Comparison of ENCODE assay signal across 8 mouse cellular contexts in genomic region chr4:45532375-45532774, GRCm38 (mm10). TPM values are rescaled to one million over a fixed set of nuclear protein-coding genes. Genes with fewer than 3 reads are reported as not detected.
DNase-seq lines count a peak whose midpoint lies in the region; ATAC-seq and TF ChIP-seq lines count a peak whose summit lies in the region.

Shb (minus strand) TSS chr4:45532470.

- 7% methylated on average over 7 of the region's 7 CpGs for WGBS in embryonic facial prominence, embryonic 12.5 days
- 16% methylated on average over 7 of the region's 7 CpGs for WGBS in heart, embryonic 13.5 days
- 5% methylated on average over 7 of the region's 7 CpGs for WGBS in kidney, embryonic 16.5 days
- 3% methylated on average over 7 of the region's 7 CpGs for WGBS in lung, embryonic 15.5 days

- H3K4me2 ChIP-seq in embryonic facial prominence, embryonic 12.5 days (replicated peaks) = peak within 1 kb of the TSS; percentile 93
- H3K4me2 ChIP-seq in heart, embryonic 13.5 days = peak within 1 kb of the TSS; percentile 84
- H3K4me2 ChIP-seq in kidney, embryonic 16.5 days (replicated peaks; ENCODE audit: low read depth, low read length) = peak within 1 kb of the TSS; percentile 94
- H3K4me2 ChIP-seq in lung, embryonic 15.5 days = peak within 1 kb of the TSS; percentile 98

- H3K4me1 ChIP-seq in ES-E14 (ENCODE audit: control insufficient read depth in 2 of 2, insufficient read depth in 2 of 2, low read length in 2 of 2, poor library complexity in 1 of 2) = peaks cover 4 to 5% of the 10 kb centered on the region in 2 experiments; a peak in 3 of 4 replicates
- peaks cover 47% of the 10 kb centered on the region for H3K4me1 ChIP-seq in embryonic facial prominence, embryonic 12.5 days
- H3K4me1 ChIP-seq in heart, embryonic 13.5 days = peaks cover 38% of the 10 kb centered on the region
- peaks cover 45% of the 10 kb centered on the region for H3K4me1 ChIP-seq in kidney, embryonic 16.5 days (ENCODE audit: insufficient read depth, low read length)
- peaks cover 30% of the 10 kb centered on the region for H3K4me1 ChIP-seq in lung, embryonic 15.5 days

- no peak for ATAC-seq in embryonic facial prominence, embryonic 12.5 days (ENCODE audit: insufficient number of reproducible peaks, insufficient read depth, low FRiP score, low TSS enrichment)
- ATAC-seq in heart, embryonic 13.5 days (ENCODE audit: extremely low read depth, insufficient number of reproducible peaks, low FRiP score, low TSS enrichment) = no peak
- 0 out of 2 replicates have a peak, but pooled peaks have one; percentile 26 for ATAC-seq in kidney, embryonic 16.5 days (ENCODE audit: low FRiP score, low TSS enrichment)
- ATAC-seq in lung, embryonic 15.5 days (ENCODE audit: borderline replicate concordance, extremely low read depth, low FRiP score, low TSS enrichment) = no peak
- no peak for ATAC-seq in cerebellum, adult (ENCODE audit: insufficient number of reproducible peaks, low FRiP score, low TSS enrichment)

- no peak within 1 kb of the TSS for H3K9ac ChIP-seq in ES-E14 (ENCODE audit: insufficient read depth, low read depth, low read length, poor library complexity, severe bottlenecking)
- H3K9ac ChIP-seq in embryonic facial prominence, embryonic 12.5 days = no peak within 1 kb of the TSS
- H3K9ac ChIP-seq in heart, embryonic 13.5 days = peak within 1 kb of the TSS; percentile 52
- H3K9ac ChIP-seq in kidney, embryonic 16.5 days (replicated peaks; ENCODE audit: low read length) = peak within 1 kb of the TSS; percentile 42; the same call in 1 of the 2 replicates
- H3K9ac ChIP-seq in lung, embryonic 15.5 days = peak within 1 kb of the TSS; percentile 13; the same call in 1 of the 2 replicates

- DNase-seq in 416B (ENCODE audit: low read depth) (peak; percentile 93), ES-E14 (ENCODE audit: low read depth, low spot score) (no peak)
- DNase-seq in skeletal muscle tissue, adult 2 months (ENCODE audit: low read depth, low spot score) = peak; percentile 85

- no peak within 1 kb of the TSS for H3K27ac ChIP-seq in ES-E14 (ENCODE audit: insufficient read depth, low read depth, low read length, poor library complexity, severe bottlenecking)
- H3K27ac ChIP-seq in embryonic facial prominence, embryonic 12.5 days = peak within 1 kb of the TSS; percentile 94
- peak within 1 kb of the TSS; percentile 97 for H3K27ac ChIP-seq in heart, embryonic 13.5 days (replicated peaks)
- peak within 1 kb of the TSS; percentile 99 for H3K27ac ChIP-seq in kidney, embryonic 16.5 days (ENCODE audit: low read length)
- peak within 1 kb of the TSS; percentile 99 for H3K27ac ChIP-seq in lung, embryonic 15.5 days

- peak within 1 kb of the TSS in 1 of 2 experiments; percentile 88; a peak in 2 of 4 replicates for H3K4me3 ChIP-seq in ES-E14 (ENCODE audit: insufficient read depth in 1 of 2, low read depth in 1 of 2, low read length in 2 of 2, poor library complexity in 1 of 2, severe bottlenecking in 1 of 2)
- peak within 1 kb of the TSS; percentile 73; the same call in 1 of the 2 replicates for H3K4me3 ChIP-seq in embryonic facial prominence, embryonic 12.5 days
- H3K4me3 ChIP-seq in heart, embryonic 13.5 days = peak within 1 kb of the TSS; percentile 80
- peak within 1 kb of the TSS; percentile 76 for H3K4me3 ChIP-seq in kidney, embryonic 16.5 days (ENCODE audit: low read length)
- H3K4me3 ChIP-seq in lung, embryonic 15.5 days = peak within 1 kb of the TSS; percentile 82

- H3K9me3 ChIP-seq in ES-E14 (ENCODE audit: control insufficient read depth, insufficient read depth, low read depth, low read length) = no peaks in the 10 kb centered on the region
- no peaks in the 10 kb centered on the region for H3K9me3 ChIP-seq in embryonic facial prominence, embryonic 12.5 days
- no peaks in the 10 kb centered on the region for H3K9me3 ChIP-seq in heart, embryonic 13.5 days
- no peaks in the 10 kb centered on the region for H3K9me3 ChIP-seq in kidney, embryonic 16.5 days (ENCODE audit: low read length)
- no peaks in the 10 kb centered on the region for H3K9me3 ChIP-seq in lung, embryonic 15.5 days

- in situ Hi-C loops in ES-E14 (cut with MboI; ENCODE audit: low sequenced_read_pairs in 2 of 2, unreplicated experiment in 2 of 2) = no loop called here

- H3K36me3 ChIP-seq in ES-E14 (ENCODE audit: control insufficient read depth, insufficient read depth, low read length, poor library complexity, severe bottlenecking) = no peaks in the 10 kb centered on the region
- no peaks in the 10 kb centered on the region for H3K36me3 ChIP-seq in embryonic facial prominence, embryonic 12.5 days
- no peaks in the 10 kb centered on the region for H3K36me3 ChIP-seq in heart, embryonic 13.5 days
- no peaks in the 10 kb centered on the region for H3K36me3 ChIP-seq in kidney, embryonic 16.5 days (ENCODE audit: insufficient read depth, low read length)
- no peaks in the 10 kb centered on the region for H3K36me3 ChIP-seq in lung, embryonic 15.5 days

- no peaks in the 10 kb centered on the region for H3K27me3 ChIP-seq in embryonic facial prominence, embryonic 12.5 days
- no peaks in the 10 kb centered on the region; the same call in 1 of the 2 replicates for H3K27me3 ChIP-seq in heart, embryonic 13.5 days (replicated peaks)
- H3K27me3 ChIP-seq in kidney, embryonic 16.5 days (ENCODE audit: insufficient read depth, low read length) = no peaks in the 10 kb centered on the region
- no peaks in the 10 kb centered on the region for H3K27me3 ChIP-seq in lung, embryonic 15.5 days

TF ChIP-seq in ES-E14, 5 proteins besides CTCF, POLR2A, EP300 and RAD21:
- TF ChIP-seq HCFC1 (IDR thresholded peaks at IDR 0.05; ENCODE audit: borderline replicate concordance, insufficient read depth, low read length) (no peak), ZC3H11A (IDR thresholded peaks at IDR 0.05; ENCODE audit: borderline replicate concordance, low read depth, low read length) (no peak), MAFK (IDR thresholded peaks at IDR 0.05; ENCODE audit: insufficient read depth, low read depth, low read length) (no peak), CHD2 (IDR thresholded peaks at IDR 0.05; ENCODE audit: low read depth, low read length) (no peak), ZNF384 (IDR thresholded peaks at IDR 0.05; ENCODE audit: low read depth, low read length) (no peak)

RNA-seq across cellular contexts. Expression of gene Shb, which starts in this region (rescaled TPM):
- total RNA-seq in ES-E14 (2012; rRNA removed) = 15.0 and 15.9 TPM in 2 replicates
- polyA plus RNA-seq in embryonic facial prominence, embryonic 12.5 days (2016; fragmentation: Nextera tagmentation; extraction: Ambion mirVana) = 8.3 and 9.6 TPM in 2 replicates
- polyA plus RNA-seq in heart, embryonic 13.5 days (2015; fragmentation: Nextera tagmentation; extraction: Ambion mirVana) = 8.6 and 8.8 TPM in 2 replicates
- 2.7 and 3.1 TPM in 2 replicates for polyA plus RNA-seq in kidney, embryonic 16.5 days (2015; fragmentation: Nextera tagmentation; extraction: Ambion mirVana)
- 11.4 and 13.5 TPM in 2 replicates for polyA plus RNA-seq in lung, embryonic 15.5 days (2015; fragmentation: Nextera tagmentation; extraction: Ambion mirVana)

Comparison
In these comparisons a context has a peak if more than half of its experiments do, and no peak if none do; other contexts are left out.
1. H3K9ac ChIP-seq: peak in heart, embryonic 13.5 days (single experiment), kidney, embryonic 16.5 days (single experiment) and lung, embryonic 15.5 days (single experiment); none in ES-E14 (single experiment) and embryonic facial prominence, embryonic 12.5 days (single experiment).
2. Peak in every context shown above with its lines, with median percentiles within 50 percentile points of each other: H3K4me2 ChIP-seq.